In genomic region chr10:114972364-114972763, GRCm38 (mm10) we compare ENCODE assay signal across 26 mouse cellular contexts.
"Had no signal": no experiment of that assay in that cellular context is flagged by ENCODE, and none has a peak within 500 bp of the region (broad histone marks: within the 10 kb centered on the region; RNA-seq: fewer than 3 reads in every experiment).

No protein-coding gene starts in this region.

- H3K9me3 ChIP-seq: heart, embryonic 13.5 days; heart, embryonic 15.5 days; hindbrain, embryonic 13.5 days; hindbrain, embryonic 15.5 days; kidney, embryonic 15.5 days; limb, embryonic 13.5 days; limb, embryonic 15.5 days; liver, embryonic 12.5 days had no signal

- H3K4me3 ChIP-seq: gastrocnemius, adult 2 months; heart, adult 2 months; heart, embryonic 13.5 days; heart, embryonic 15.5 days; hindbrain, embryonic 13.5 days; hindbrain, embryonic 15.5 days; kidney, embryonic 15.5 days; layer of hippocampus, adult 2 months; left cerebral cortex, adult 2 months; limb, embryonic 13.5 days; limb, embryonic 15.5 days; liver, embryonic 12.5 days had no signal

- H3K4me1 ChIP-seq: heart, embryonic 13.5 days; heart, embryonic 15.5 days; hindbrain, embryonic 13.5 days; hindbrain, embryonic 15.5 days; kidney, embryonic 15.5 days; limb, embryonic 13.5 days; limb, embryonic 15.5 days; liver, embryonic 12.5 days had no signal

- DNase-seq: gastrocnemius, adult 2 months; gastrocnemius, postnatal 10 days; gastrocnemius, postnatal 36 days; heart, adult 11 months; heart, adult 2 months; heart, postnatal 14 days; heart, postnatal 36 days; kidney, adult 11 months; kidney, adult 2 months; kidney, adult 9 months; kidney, postnatal 14 days; kidney, postnatal 36 days had no signal

- H3K36me3 ChIP-seq: heart, embryonic 13.5 days; heart, embryonic 15.5 days; hindbrain, embryonic 13.5 days; hindbrain, embryonic 15.5 days; kidney, embryonic 15.5 days; limb, embryonic 13.5 days; limb, embryonic 15.5 days; liver, embryonic 12.5 days had no signal

- H3K4me2 ChIP-seq: heart, embryonic 11.5 days; heart, embryonic 13.5 days; heart, embryonic 15.5 days; hindbrain, embryonic 13.5 days; hindbrain, embryonic 15.5 days; kidney, embryonic 15.5 days; limb, embryonic 13.5 days; limb, embryonic 15.5 days; liver, embryonic 12.5 days had no signal

- H3K27ac ChIP-seq: gastrocnemius, adult 2 months; heart, adult 2 months; heart, embryonic 13.5 days; heart, embryonic 15.5 days; hindbrain, embryonic 13.5 days; hindbrain, embryonic 15.5 days; hindbrain, postnatal 0 days; kidney, embryonic 15.5 days; kidney, postnatal 0 days; layer of hippocampus, adult 2 months; left cerebral cortex, adult 2 months; limb, embryonic 13.5 days; limb, embryonic 15.5 days; liver, embryonic 12.5 days; liver, embryonic 14.5 days had no signal

- H3K27me3 ChIP-seq: heart, embryonic 13.5 days; heart, embryonic 15.5 days; hindbrain, embryonic 13.5 days; hindbrain, embryonic 15.5 days; kidney, embryonic 15.5 days; limb, embryonic 13.5 days; limb, embryonic 15.5 days; liver, embryonic 12.5 days had no signal

- H3K9ac ChIP-seq: heart, embryonic 13.5 days; heart, embryonic 15.5 days; hindbrain, embryonic 13.5 days; hindbrain, embryonic 15.5 days; kidney, embryonic 15.5 days; limb, embryonic 13.5 days; limb, embryonic 15.5 days; liver, embryonic 12.5 days; liver, embryonic 14.5 days had no signal
